Mouse (Mus musculus) limb, embryonic 13.5 days (tissue): ENCODE results near the gene Olfr91. TPM values are rescaled to one million over a fixed set of nuclear protein-coding genes. Genes with fewer than 3 reads are reported as not detected.

Experiments used
- polyA plus RNA-seq: library from polyadenylated mRNA; unstranded; fragments of >200 nt; fragmentation: Nextera tagmentation; extraction: Ambion mirVana; gene quantifications from 2 replicates; pipeline ENCODE4 v1.2.1, GENCODE M21; 2015

The Olfr91 gene
- polyA plus RNA-seq, 1 experiment from 2014 or later, result not detected

Other genes with a start within 250 kb of the Olfr91 start
- 0.13 and 0.28 TPM in 2 replicates for gene Trim15, start 231.1 kb downstream of the Olfr91 start, polyA plus RNA-seq
- gene Trim10, start 228.7 kb downstream of the Olfr91 start, polyA plus RNA-seq, result 2.5 and 3.9 TPM in 2 replicates
- gene Trim40, start 208.2 kb downstream of the Olfr91 start, polyA plus RNA-seq, result not detected in 2 replicates
- not detected in 2 replicates for gene Trim31, start 200.2 kb downstream of the Olfr91 start, polyA plus RNA-seq
- gene Rnf39, start 155.4 kb downstream of the Olfr91 start, polyA plus RNA-seq, result 1.4 and 1.5 TPM in 2 replicates
- 115 and 118 TPM in 2 replicates for gene Ppp1r11, start 146.5 kb downstream of the Olfr91 start, polyA plus RNA-seq
- 111 and 117 TPM in 2 replicates for gene Znrd1, start 139.7 kb downstream of the Olfr91 start, polyA plus RNA-seq
- 5.7 and 5.8 TPM in 2 replicates for gene Znrd1as, start 139.7 kb downstream of the Olfr91 start, polyA plus RNA-seq
- not detected in 2 replicates for gene 2410137M14Rik, start 117.0 kb downstream of the Olfr91 start, polyA plus RNA-seq
- gene H2-M5, start 108.7 kb downstream of the Olfr91 start, polyA plus RNA-seq, result 1.3 TPM in 2 replicates
- 136 and 138 TPM in 2 replicates for gene Zfp57, start 97.1 kb downstream of the Olfr91 start, polyA plus RNA-seq
- 0.18 and 0.22 TPM in 2 replicates for gene Mog, start 74.9 kb downstream of the Olfr91 start, polyA plus RNA-seq
- 13.3 and 15.2 TPM in 2 replicates for gene Gabbr1, start 52.3 kb downstream of the Olfr91 start, polyA plus RNA-seq
- 0.09 TPM in 1 of 2 replicates, not detected in the other for gene Olfr90, start 9.8 kb downstream of the Olfr91 start, polyA plus RNA-seq
- not detected in 2 replicates for gene Olfr92, start 21.8 kb upstream of the Olfr91 start, polyA plus RNA-seq
- not detected in 2 replicates for gene Olfr93, start 63.2 kb upstream of the Olfr91 start, polyA plus RNA-seq
- not detected in 2 replicates for gene Ubd, start 95.6 kb upstream of the Olfr91 start, polyA plus RNA-seq
- gene Olfr94, start 102.7 kb upstream of the Olfr91 start, polyA plus RNA-seq, result not detected in 2 replicates
- gene Olfr95, start 114.8 kb upstream of the Olfr91 start, polyA plus RNA-seq, result not detected in 2 replicates
- not detected in 2 replicates for gene Olfr96, start 121.9 kb upstream of the Olfr91 start, polyA plus RNA-seq
- gene Olfr97, start 139.1 kb upstream of the Olfr91 start, polyA plus RNA-seq, result not detected in 2 replicates
- gene Olfr98, start 165.5 kb upstream of the Olfr91 start, polyA plus RNA-seq, result not detected in 2 replicates
- 1.8 and 2.0 TPM in 2 replicates for gene H2-M3, start 171.9 kb upstream of the Olfr91 start, polyA plus RNA-seq
- not detected in 2 replicates for gene Olfr99, start 185.2 kb upstream of the Olfr91 start, polyA plus RNA-seq
- gene Olfr101, start 206.0 kb upstream of the Olfr91 start, polyA plus RNA-seq, result not detected in 2 replicates
- gene Olfr102, start 218.8 kb upstream of the Olfr91 start, polyA plus RNA-seq, result not detected in 2 replicates
- not detected in 2 replicates for gene Olfr103, start 241.4 kb upstream of the Olfr91 start, polyA plus RNA-seq